Mouse (Mus musculus): ENCODE data around the gene Epb41l4b. TPM values are rescaled to one million over a fixed set of nuclear protein-coding genes. Genes with fewer than 3 reads are reported as not detected.

The Epb41l4b gene
- polyA plus RNA-seq, 1 experiment from 2014 or later: 7.5 TPM

DNA sequence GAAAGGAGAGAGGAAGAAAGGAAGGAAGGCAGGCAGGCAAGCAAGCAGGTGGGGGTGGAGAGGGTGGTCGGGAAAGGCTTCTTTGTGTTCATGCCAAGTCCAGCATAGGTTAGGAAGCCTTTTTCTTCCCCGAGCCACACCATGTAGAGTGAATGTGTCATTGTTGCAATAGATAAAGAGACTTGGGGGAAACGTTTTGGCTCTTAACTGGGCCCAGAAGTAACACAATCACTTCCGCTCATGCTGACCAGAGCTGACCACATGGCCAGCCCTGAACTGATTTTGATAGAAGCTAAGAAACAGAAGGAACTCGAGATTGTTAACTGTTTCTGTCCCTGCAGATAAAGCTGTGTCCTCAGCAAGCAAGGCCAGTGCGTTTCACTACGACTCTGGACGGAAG is 29.6 kb upstream of the Epb41l4b start:
- Histone ChIP-seq H3K4me3 (replicated peaks; ENCODE audit: low read length) (no peak overlapping the region), H3K4me1 (ENCODE audit: control insufficient read depth, insufficient read depth, low read length) (peaks cover under 1% of the 10 kb centered on the region; the same call in 1 of the 2 replicates), H3K36me3 (ENCODE audit: control insufficient read depth, insufficient read depth, low read length) (no peaks in the 10 kb centered on the region), H3K9me3 (replicated peaks; ENCODE audit: control insufficient read depth, low read length) (no peaks in the 10 kb centered on the region), H3K27me3 (ENCODE audit: control insufficient read depth, insufficient read depth, low read length) (no peaks in the 10 kb centered on the region), H3K27ac (ENCODE audit: low read length) (no peak overlapping the region), H3K4me2 (ENCODE audit: low read depth, low read length) (no peak overlapping the region), H3K9ac (ENCODE audit: low read length) (no peak overlapping the region)
- ATAC-seq (ENCODE audit: insufficient read depth, low FRiP score): no peak
- WGBS: 51% methylated on average over 8 of the region's 8 CpGs

- Histone ChIP-seq H3K9ac (ENCODE audit: low read length) (no peak overlapping the region), H3K4me1 (ENCODE audit: control insufficient read depth, insufficient read depth, low read length) (peaks cover 3% of the 10 kb centered on the region), H3K4me3 (replicated peaks; ENCODE audit: low read length) (no peak overlapping the region), H3K4me2 (ENCODE audit: low read depth, low read length) (no peak overlapping the region), H3K9me3 (replicated peaks; ENCODE audit: control insufficient read depth, low read length) (no peaks in the 10 kb centered on the region), H3K27me3 (ENCODE audit: control insufficient read depth, insufficient read depth, low read length) (no peaks in the 10 kb centered on the region), H3K36me3 (ENCODE audit: control insufficient read depth, insufficient read depth, low read length) (no peaks in the 10 kb centered on the region), H3K27ac (ENCODE audit: low read length) (no peak overlapping the region)
- ATAC-seq (ENCODE audit: insufficient read depth, low FRiP score): no peak
- WGBS: 40% methylated on average over 5 of the region's 5 CpGs
These were observed 28.6 kb upstream of the Epb41l4b start for GRCm38 (mm10) chr4:57171817-57172216.

- Histone ChIP-seq H3K9me3 (replicated peaks; ENCODE audit: control insufficient read depth, low read length) (no peaks in the 10 kb centered on the region), H3K9ac (ENCODE audit: low read length) (no peak overlapping the region), H3K27me3 (ENCODE audit: control insufficient read depth, insufficient read depth, low read length) (no peaks in the 10 kb centered on the region), H3K27ac (ENCODE audit: low read length) (no peak overlapping the region), H3K4me3 (replicated peaks; ENCODE audit: low read length) (no peak overlapping the region), H3K4me2 (ENCODE audit: low read depth, low read length) (no peak overlapping the region), H3K4me1 (ENCODE audit: control insufficient read depth, insufficient read depth, low read length) (peaks cover 3% of the 10 kb centered on the region), H3K36me3 (ENCODE audit: control insufficient read depth, insufficient read depth, low read length) (no peaks in the 10 kb centered on the region)
- ATAC-seq (ENCODE audit: insufficient read depth, low FRiP score): no peak
- 69% methylated on average over 3 of the region's 3 CpGs for WGBS
These were observed 25.4 kb upstream of the Epb41l4b start for GRCm38 (mm10) chr4:57168680-57169079.

DNA sequence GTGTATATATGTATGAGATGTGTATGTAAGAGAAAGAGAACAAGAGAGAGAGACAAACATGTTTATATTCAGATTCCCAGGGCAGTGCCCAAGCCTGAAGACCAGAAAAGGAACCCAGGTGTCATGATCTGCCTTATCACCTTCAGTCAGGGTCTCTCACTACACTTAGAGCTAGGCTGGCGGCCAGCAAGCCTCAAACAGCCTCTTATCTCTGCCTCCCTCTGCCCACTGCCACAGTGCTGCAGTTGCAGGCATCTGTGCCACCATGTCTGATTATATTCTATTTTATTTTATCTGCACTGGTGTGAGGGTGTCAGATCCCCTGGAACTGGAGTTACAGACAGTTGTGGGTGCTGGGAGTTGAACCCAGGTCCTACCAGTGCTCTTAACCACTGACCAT is 25.0 kb upstream of the Epb41l4b start:
- H3K36me3 ChIP-seq (ENCODE audit: control insufficient read depth, insufficient read depth, low read length): no peaks in the 10 kb centered on the region
- H3K9me3 ChIP-seq (replicated peaks; ENCODE audit: control insufficient read depth, low read length): no peaks in the 10 kb centered on the region
- ATAC-seq (ENCODE audit: insufficient read depth, low FRiP score): no peak
- WGBS: 76% methylated on average over 1 of the region's 1 CpGs
- H3K27ac ChIP-seq (ENCODE audit: low read length): peak overlapping the region; percentile 86; the same call in 1 of the 2 replicates
- no peaks in the 10 kb centered on the region for H3K27me3 ChIP-seq (ENCODE audit: control insufficient read depth, insufficient read depth, low read length)
- no peak overlapping the region for H3K4me3 ChIP-seq (replicated peaks; ENCODE audit: low read length)
- no peak overlapping the region for H3K9ac ChIP-seq (ENCODE audit: low read length)
- H3K4me1 ChIP-seq (ENCODE audit: control insufficient read depth, insufficient read depth, low read length): peaks cover 3% of the 10 kb centered on the region
- H3K4me2 ChIP-seq (ENCODE audit: low read depth, low read length): no peak overlapping the region

GRCm38 (mm10) chr4:57166922-57167870 is 24.0 kb upstream of the Epb41l4b start:
- H3K4me2 ChIP-seq (ENCODE audit: low read depth, low read length): no peak overlapping the region
- 43% methylated on average over 12 of the region's 12 CpGs for WGBS
- H3K4me3 ChIP-seq (replicated peaks; ENCODE audit: low read length): no peak overlapping the region
- H3K9me3 ChIP-seq (replicated peaks; ENCODE audit: control insufficient read depth, low read length): no peaks in the 10 kb centered on the region
- H3K9ac ChIP-seq (ENCODE audit: low read length): no peak overlapping the region
- no peaks in the 10 kb centered on the region for H3K27me3 ChIP-seq (ENCODE audit: control insufficient read depth, insufficient read depth, low read length)
- H3K36me3 ChIP-seq (ENCODE audit: control insufficient read depth, insufficient read depth, low read length): no peaks in the 10 kb centered on the region
- peak overlapping the region; percentile 86 for H3K27ac ChIP-seq (ENCODE audit: low read length)
- peak; percentile 84 for ATAC-seq (ENCODE audit: insufficient read depth, low FRiP score)
- peaks cover 6% of the 10 kb centered on the region for H3K4me1 ChIP-seq (ENCODE audit: control insufficient read depth, insufficient read depth, low read length)

- Histone ChIP-seq H3K4me2 (ENCODE audit: low read depth, low read length) (no peak overlapping the region), H3K9ac (ENCODE audit: low read length) (no peak overlapping the region), H3K27ac (ENCODE audit: low read length) (no peak overlapping the region), H3K9me3 (replicated peaks; ENCODE audit: control insufficient read depth, low read length) (no peaks in the 10 kb centered on the region), H3K4me3 (replicated peaks; ENCODE audit: low read length) (no peak overlapping the region), H3K36me3 (ENCODE audit: control insufficient read depth, insufficient read depth, low read length) (no peaks in the 10 kb centered on the region), H3K4me1 (ENCODE audit: control insufficient read depth, insufficient read depth, low read length) (peaks cover 6% of the 10 kb centered on the region), H3K27me3 (ENCODE audit: control insufficient read depth, insufficient read depth, low read length) (no peaks in the 10 kb centered on the region)
- no peak for ATAC-seq (ENCODE audit: insufficient read depth, low FRiP score)
- WGBS: 45% methylated on average over 3 of the region's 3 CpGs
These were observed 22.4 kb upstream of the Epb41l4b start for GRCm38 (mm10) chr4:57165654-57166053.

- peak; percentile 62 for ATAC-seq (ENCODE audit: insufficient read depth, low FRiP score)
- H3K9me3 ChIP-seq (replicated peaks; ENCODE audit: control insufficient read depth, low read length): no peaks in the 10 kb centered on the region
- H3K4me3 ChIP-seq (replicated peaks; ENCODE audit: low read length): no peak overlapping the region
- peaks cover 6% of the 10 kb centered on the region for H3K4me1 ChIP-seq (ENCODE audit: control insufficient read depth, insufficient read depth, low read length)
- 68% methylated on average over 9 of the region's 9 CpGs for whole genome bisulfite sequencing
- no peaks in the 10 kb centered on the region for H3K27me3 ChIP-seq (ENCODE audit: control insufficient read depth, insufficient read depth, low read length)
- peak overlapping the region; percentile 80 for H3K27ac ChIP-seq (ENCODE audit: low read length)
- H3K36me3 ChIP-seq (ENCODE audit: control insufficient read depth, insufficient read depth, low read length): no peaks in the 10 kb centered on the region
- no peak overlapping the region for H3K9ac ChIP-seq (ENCODE audit: low read length)
- no peak overlapping the region for H3K4me2 ChIP-seq (ENCODE audit: low read depth, low read length)
These were observed 21.5 kb upstream of the Epb41l4b start for GRCm38 (mm10) chr4:57164578-57165210.

GRCm38 (mm10) chr4:57162789-57163722 is 19.8 kb upstream of the Epb41l4b start:
- H3K4me2 ChIP-seq (ENCODE audit: low read depth, low read length): no peak overlapping the region
- no peak for ATAC-seq (ENCODE audit: insufficient read depth, low FRiP score)
- H3K9me3 ChIP-seq (replicated peaks; ENCODE audit: control insufficient read depth, low read length): no peaks in the 10 kb centered on the region
- WGBS: 36% methylated on average over 10 of the region's 10 CpGs
- H3K4me3 ChIP-seq (replicated peaks; ENCODE audit: low read length): no peak overlapping the region
- H3K27ac ChIP-seq (ENCODE audit: low read length): peak overlapping the region; percentile 42; the same call in 1 of the 2 replicates
- H3K9ac ChIP-seq (ENCODE audit: low read length): no peak overlapping the region
- H3K27me3 ChIP-seq (ENCODE audit: control insufficient read depth, insufficient read depth, low read length): no peaks in the 10 kb centered on the region
- peaks cover 6% of the 10 kb centered on the region for H3K4me1 ChIP-seq (ENCODE audit: control insufficient read depth, insufficient read depth, low read length)
- H3K36me3 ChIP-seq (ENCODE audit: control insufficient read depth, insufficient read depth, low read length): no peaks in the 10 kb centered on the region
